Mouse (Mus musculus) CH12.LX (cell line): ENCODE measurements at regions not wholly inside any gene's neighbourhood (a gene's known extent, or its start where the extent isn't known, plus 50 kb on each side); places are given as distances from the start of the nearest gene placed in this dataset.

Experiments used
- DNase-seq: peaks from one replicate; pipeline ENCODE4 v3.0.0-alpha.2; 2013; ENCODE audit errors: extremely low read depth
- H3K27ac ChIP-seq: 2 replicates; pipeline ENCODE4 v1.5.1; 2012; ENCODE audit warnings: low read depth, mild to moderate bottlenecking, control low read depth, moderate library complexity; ENCODE audit not compliant: insufficient read depth
- H3K27me3 ChIP-seq: replicated peaks from 2 replicates; pipeline ENCODE3; 2012; ENCODE audit warnings: inconsistent platforms
- H3K36me3 ChIP-seq, 2 experiments: replicated peaks in 1 of 2; 2 replicates each; pipeline versions ENCODE3 to v1.6.1; 2012; ENCODE audit warnings: inconsistent platforms in 1 of 2, low read length in 1 of 2, mild to moderate bottlenecking in 1 of 2, mixed read lengths in 1 of 2, moderate library complexity in 1 of 2; ENCODE audit not compliant: control insufficient read depth in 1 of 2, insufficient read depth in 1 of 2
- H3K4me1 ChIP-seq, 2 experiments: 2 replicates each; pipeline ENCODE4 v1.6.1; 2012; ENCODE audit warnings: inconsistent platforms in 1 of 2, moderate library complexity in 1 of 2; ENCODE audit not compliant: insufficient read depth in 2 of 2, control insufficient read depth in 1 of 2
- H3K4me2 ChIP-seq: 2 replicates; pipeline ENCODE4 v1.6.1; 2012; ENCODE audit warnings: low read depth, mild to moderate bottlenecking, control low read depth; ENCODE audit not compliant: poor library complexity, insufficient read depth, severe bottlenecking
- H3K4me3 ChIP-seq, 3 experiments: fragments of 150-350 bp in 1 of 3; sonication (generic) in 1 of 3; replicated peaks in 1 of 3; 2 replicates each; pipeline versions ENCODE3 to v1.5.1; 2011 to 2012; ENCODE audit warnings: low read depth in 2 of 3, low read length in 2 of 3, mild to moderate bottlenecking in 2 of 3, moderate library complexity in 2 of 3, control low read depth in 1 of 3, improper control_type of control experiment in 1 of 3, inconsistent platforms in 1 of 3, mixed read lengths in 1 of 3; ENCODE audit not compliant: poor library complexity in 1 of 3
- H3K79me2 ChIP-seq: replicated peaks from 2 replicates; pipeline ENCODE4 v1.6.1; 2012; ENCODE audit warnings: mild to moderate bottlenecking, moderate library complexity; ENCODE audit not compliant: control insufficient read depth, poor library complexity, insufficient read depth, severe bottlenecking; ENCODE audit errors: extremely low read depth
- H3K9ac ChIP-seq: 2 replicates; pipeline ENCODE4 v1.6.1; 2012; ENCODE audit warnings: low read depth, mild to moderate bottlenecking, control low read depth, moderate library complexity; ENCODE audit not compliant: insufficient read depth
- H3K9me3 ChIP-seq: replicated peaks from 2 replicates; pipeline ENCODE3; 2012; ENCODE audit warnings: low read length, inconsistent platforms, mixed read lengths
- BHLHE40 ChIP-seq: IDR thresholded peaks from 2 replicates; pipeline ENCODE4 v1.6.1; 2011; ENCODE audit warnings: mild to moderate bottlenecking, low read depth, low read length, improper control_type of control experiment
- CTCF ChIP-seq, 2 experiments: IDR thresholded peaks in 1 of 2; conservative IDR thresholded peaks in 1 of 2; 2 replicates each; pipeline ENCODE4 v1.5.1; 2011 to 2012; ENCODE audit warnings: low read depth in 2 of 2, low read length in 2 of 2, improper control_type of control experiment in 1 of 2, inconsistent platforms in 1 of 2, mild to moderate bottlenecking in 1 of 2, moderate library complexity in 1 of 2
- ELF1 ChIP-seq: IDR thresholded peaks from 2 replicates; pipeline ENCODE4 v1.6.1; 2014; ENCODE audit warnings: low read depth, mild to moderate bottlenecking, inconsistent platforms, low read length, improper control_type of control experiment
- EP300 ChIP-seq: IDR thresholded peaks from 2 replicates; pipeline ENCODE4 v1.6.1; 2011; ENCODE audit warnings: low read length, improper control_type of control experiment
- ETS1 ChIP-seq: conservative IDR thresholded peaks from 2 replicates; pipeline ENCODE4 v1.6.1; 2012; ENCODE audit warnings: low read depth, mild to moderate bottlenecking, inconsistent platforms, low read length, improper control_type of control experiment, moderate library complexity
- HCFC1 ChIP-seq: IDR thresholded peaks from 2 replicates; pipeline ENCODE4 v1.6.1; 2012; ENCODE audit warnings: low read depth, mild to moderate bottlenecking, inconsistent platforms, low read length, improper control_type of control experiment
- IRF4 ChIP-seq: IDR thresholded peaks from 2 replicates; pipeline ENCODE4 v1.6.1; 2014; ENCODE audit warnings: low read depth, mild to moderate bottlenecking, inconsistent platforms, low read length, improper control_type of control experiment
- JUN ChIP-seq: IDR thresholded peaks from 2 replicates; pipeline ENCODE4 v1.6.1; 2011; ENCODE audit warnings: low read depth, mild to moderate bottlenecking, low read length, improper control_type of control experiment, moderate library complexity; ENCODE audit not compliant: insufficient read depth
- JUND ChIP-seq: conservative IDR thresholded peaks from 2 replicates; pipeline ENCODE4 v1.6.1; 2011; ENCODE audit warnings: low read depth, low read length, improper control_type of control experiment
- KAT2A ChIP-seq: IDR thresholded peaks from 2 replicates; pipeline ENCODE4 v1.6.1; 2012; ENCODE audit warnings: low read length, improper control_type of control experiment, inconsistent platforms; ENCODE audit not compliant: insufficient replicate concordance
- MAZ ChIP-seq: IDR thresholded peaks from 2 replicates; pipeline ENCODE4 v1.6.1; 2012; ENCODE audit warnings: low read depth, mild to moderate bottlenecking, inconsistent platforms, low read length, improper control_type of control experiment, moderate library complexity
- NELFE ChIP-seq: IDR thresholded peaks from 2 replicates; pipeline ENCODE4 v1.6.1; 2011; ENCODE audit warnings: low read depth, low read length, improper control_type of control experiment
- PAX5 ChIP-seq: IDR thresholded peaks from 2 replicates; pipeline ENCODE4 v1.6.1; 2012; ENCODE audit warnings: low read length, inconsistent platforms, mixed read lengths
- POLR2AphosphoS2 ChIP-seq: IDR thresholded peaks from 2 replicates; pipeline ENCODE4 v1.6.1; 2011; ENCODE audit warnings: low read depth, low read length, improper control_type of control experiment
- TBP ChIP-seq: conservative IDR thresholded peaks from 2 replicates; pipeline ENCODE4 v1.6.1; 2011; ENCODE audit warnings: low read depth, low read length, improper control_type of control experiment
- TCF12 ChIP-seq: IDR thresholded peaks from 2 replicates; pipeline ENCODE4 v1.6.1; 2014; ENCODE audit warnings: low read depth, mild to moderate bottlenecking, inconsistent platforms, low read length, improper control_type of control experiment
- UBTF ChIP-seq: IDR thresholded peaks from 2 replicates; pipeline ENCODE4 v1.6.1; 2012; ENCODE audit warnings: low read depth, mild to moderate bottlenecking, inconsistent platforms, low read length, improper control_type of control experiment, moderate library complexity
- USF1 ChIP-seq: IDR thresholded peaks from 2 replicates; pipeline ENCODE4 v1.6.1; 2014; ENCODE audit warnings: low read depth, mild to moderate bottlenecking, inconsistent platforms, low read length, improper control_type of control experiment
- USF2 ChIP-seq: conservative IDR thresholded peaks from 2 replicates; pipeline ENCODE4 v1.6.1; 2011; ENCODE audit warnings: low read depth, low read length, improper control_type of control experiment
- dilution Hi-C: fragments of 300-500 bp; cut with MboI; formaldehyde crosslinking; loops from 2 replicates; pipeline ENCODE4 v1.14.3; 2020; ENCODE audit warnings: low sequenced_read_pairs; ENCODE audit not compliant: extremely low pct_unique_long_range_greater_than_20kb, extremely low pct_ligation_motif_present
- in situ Hi-C: fragments of 300-500 bp; cut with MboI; formaldehyde crosslinking; loops from 3 replicates; pipeline ENCODE4 v1.14.3; 2019; ENCODE audit warnings: low sequenced_read_pairs, low pct_ligation_motif_present, low pct_unique_long_range_greater_than_20kb, mixed read lengths

DNA sequence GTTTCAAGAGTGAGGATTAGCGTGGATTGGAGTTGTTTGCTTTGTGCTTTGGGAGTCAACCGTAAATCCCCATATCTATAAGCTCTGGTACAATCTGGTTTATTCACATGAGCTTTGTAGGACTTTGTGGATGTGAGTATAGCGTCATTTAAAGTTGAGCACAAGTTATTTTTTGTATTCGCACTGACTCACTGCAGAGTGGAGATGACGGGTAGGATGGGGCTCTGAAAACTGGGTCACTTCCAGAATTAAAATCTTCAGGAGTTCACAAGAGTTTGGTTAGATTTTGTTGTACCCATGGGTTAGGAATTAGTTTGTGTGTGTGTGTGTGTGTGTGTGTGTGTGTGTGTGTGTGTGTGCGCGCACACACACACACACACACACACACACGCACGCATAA is 345.7 kb upstream of the Kif2a start:
- Histone ChIP-seq H3K27ac (no peak overlapping the region), H3K36me3 (no peaks in the 10 kb centered on the region), H3K4me2 (no peak overlapping the region), H3K27me3 (no peaks in the 10 kb centered on the region), H3K79me2 (no peaks in the 10 kb centered on the region), H3K4me3 (no peak overlapping the region), H3K4me1 (no peaks in the 10 kb centered on the region), H3K9me3 (no peaks in the 10 kb centered on the region), H3K9ac (no peak overlapping the region)
- in situ Hi-C loops: no loop called here
- DNase-seq: no peak
- dilution Hi-C loops: no loop called here
- TF ChIP-seq ELF1 (no peak), JUND (no peak), IRF4 (no peak), HCFC1 (no peak), PAX5 (no peak), KAT2A (no peak), JUN (no peak), MAZ (no peak), UBTF (no peak), ETS1 (no peak), CTCF (conservative IDR thresholded peaks at IDR 0.05 in 1 of 2, IDR thresholded peaks at IDR 0.05 in 1 of 2; ENCODE audit: low read depth in 2 of 2, low read length in 2 of 2) (no peak), TBP (no peak)

GRCm38 (mm10) chr13:107365766-107366165 is 343.8 kb upstream of the Kif2a start:
- TF ChIP-seq NELFE: no peak
- no peak for TF ChIP-seq EP300
- Histone ChIP-seq H3K4me2 (no peak overlapping the region), H3K9me3 (no peaks in the 10 kb centered on the region), H3K4me3 (no peak overlapping the region), H3K79me2 (no peaks in the 10 kb centered on the region), H3K27me3 (no peaks in the 10 kb centered on the region), H3K36me3 (no peaks in the 10 kb centered on the region), H3K27ac (no peak overlapping the region), H3K4me1 (no peaks in the 10 kb centered on the region), H3K9ac (no peak overlapping the region)
- DNase-seq: no peak
- in situ Hi-C loops (no loop called here), dilution Hi-C loops (no loop called here)

- TF ChIP-seq USF2: no peak
- no peak for TF ChIP-seq IRF4
- TF ChIP-seq USF1: no peak
- TF ChIP-seq POLR2AphosphoS2: no peak
- TF ChIP-seq BHLHE40: no peak
- TF ChIP-seq ETS1: no peak
- TF ChIP-seq TCF12: no peak
- TF ChIP-seq, all 38 proteins: peak for 0
- in situ Hi-C loops: no loop called here
- H3K27ac ChIP-seq: no peak overlapping the region
- dilution Hi-C loops: no loop called here
- H3K79me2 ChIP-seq: no peaks in the 10 kb centered on the region
- no peak overlapping the region for H3K9ac ChIP-seq
- no peaks in the 10 kb centered on the region for H3K27me3 ChIP-seq
- no peaks in the 10 kb centered on the region for H3K36me3 ChIP-seq
- DNase-seq: no peak
- no peak overlapping the region for H3K4me3 ChIP-seq
- no peak overlapping the region for H3K4me2 ChIP-seq
- no peaks in the 10 kb centered on the region for H3K9me3 ChIP-seq
- no peaks in the 10 kb centered on the region for H3K4me1 ChIP-seq
These were observed 343.3 kb upstream of the Kif2a start for GRCm38 (mm10) chr13:107365241-107365640.
